Mouse (Mus musculus) forebrain, postnatal 0 days (tissue): ENCODE results near the gene Smagp. TPM values are rescaled to one million over a fixed set of nuclear protein-coding genes. Genes with fewer than 3 reads are reported as not detected.

Source experiments
- ATAC-seq: fragments of 200-750 bp; cut with Nextera tagmentation; 2 replicates; pipeline ENCODE4 v1.8.0; 2017; ENCODE audit warnings: mild to moderate bottlenecking, moderate library complexity
- DNase-seq: peaks from one replicate; pipeline ENCODE4 v3.0.0-alpha.2; 2015
- H3K27ac ChIP-seq: fragments of 300-500 bp; sonication (generic); 2 replicates; pipeline ENCODE4 v1.5.1; 2014; ENCODE audit warnings: low read depth, mild to moderate bottlenecking, antibody characterized with exemption, low read length, moderate library complexity, mixed read lengths
- H3K27me3 ChIP-seq: fragments of 300-500 bp; sonication (generic); 2 replicates; pipeline ENCODE4 v1.6.1; 2014; ENCODE audit warnings: mild to moderate bottlenecking, low read length, mixed read lengths; ENCODE audit not compliant: insufficient read depth
- H3K36me3 ChIP-seq: fragments of 300-500 bp; sonication (generic); 2 replicates; pipeline ENCODE4 v1.6.1; 2014; ENCODE audit warnings: mild to moderate bottlenecking, moderate library complexity; ENCODE audit not compliant: insufficient read depth
- H3K4me1 ChIP-seq: fragments of 300-500 bp; sonication (generic); 2 replicates; pipeline ENCODE4 v1.6.1; 2014; ENCODE audit warnings: antibody characterized with exemption; ENCODE audit not compliant: insufficient read depth
- H3K4me2 ChIP-seq: fragments of 300-500 bp; sonication (generic); 2 replicates; pipeline ENCODE4 v1.6.1; 2014; ENCODE audit warnings: low read depth, mild to moderate bottlenecking, moderate library complexity
- H3K4me3 ChIP-seq: fragments of 300-500 bp; sonication (generic); 2 replicates; pipeline ENCODE4 v1.5.1; 2014; ENCODE audit warnings: low read depth, low read length, mixed read lengths
- H3K9ac ChIP-seq: fragments of 300-500 bp; sonication (generic); 2 replicates; pipeline ENCODE4 v1.6.1; 2014; ENCODE audit warnings: mild to moderate bottlenecking
- H3K9me3 ChIP-seq: fragments of 300-500 bp; sonication (generic); 2 replicates; pipeline ENCODE4 v1.6.1; 2016; ENCODE audit warnings: low read length
- CTCF ChIP-seq: sonication (generic); IDR thresholded peaks from 2 replicates; pipeline ENCODE4 v1.5.1; 2016; ENCODE audit warnings: antibody characterized with exemption, control low read depth, low read depth
- WGBS: fragments of 180-500 bp; shearing (Covaris S2); extraction: QIAGEN DNeasy Blood & Tissue Kit; methylation state at CpG from one replicate; pipeline ENCODE4 v1.1.7; 2014; 5-methylcytosine and 5-hydroxymethylcytosine counted together
- polyA plus RNA-seq: library from polyadenylated mRNA; unstranded; fragments of >200 nt; fragmentation: Nextera tagmentation; extraction: Ambion mirVana; gene quantifications from 2 replicates; pipeline ENCODE4 v1.2.1, GENCODE M21; 2015
- total RNA-seq: library from RNA; depleted of rRNA; stranded (reverse); fragments of >200 nt; gene quantifications from 2 replicates; pipeline ENCODE4 v1.2.3, GENCODE M21; 2014

The Smagp gene
- total and polyA plus RNA-seq, 2 experiments from 2014 or later: 3.9 to 6.2 TPM

DNA sequence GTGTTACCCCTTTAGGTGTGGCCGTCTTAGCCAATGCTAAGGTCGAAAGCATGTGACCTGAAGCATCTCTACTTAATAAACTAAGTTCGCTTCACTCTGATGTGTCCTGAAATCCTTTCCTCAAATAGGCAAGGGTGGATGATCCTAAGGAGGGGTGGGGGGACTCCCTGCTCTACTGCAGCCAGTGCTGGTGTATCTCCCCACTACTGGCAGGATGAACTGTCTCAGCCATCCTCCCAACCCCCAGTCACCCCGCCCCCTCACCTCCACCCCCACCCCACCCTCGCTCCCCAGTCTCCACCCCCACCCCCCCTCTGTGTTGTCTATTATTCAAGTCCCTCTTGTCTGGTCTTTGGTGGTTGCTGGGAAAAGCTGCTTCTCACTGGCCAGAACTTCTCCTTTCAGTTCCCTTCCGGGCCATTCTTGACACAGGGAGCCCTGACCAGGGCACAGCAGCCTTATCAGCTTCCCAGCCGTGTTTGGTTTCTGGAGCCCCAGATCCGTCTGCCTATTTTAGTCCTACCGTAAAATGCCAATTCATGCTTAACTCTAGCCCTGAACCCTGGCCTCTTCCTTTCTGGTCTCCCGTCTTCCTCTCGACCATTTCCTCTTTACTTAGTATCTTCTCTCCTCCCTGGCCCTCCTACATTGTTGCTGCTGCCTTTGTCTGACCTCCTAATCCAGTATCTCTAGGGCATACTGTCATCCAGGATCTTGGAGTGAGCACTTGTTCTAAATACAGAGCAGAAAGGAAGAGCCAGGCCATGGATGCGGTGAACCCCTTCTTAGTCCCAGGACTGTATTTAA, 37.0 kb upstream of the Smagp start:
- ATAC-seq: no peak
- no peak for DNase-seq
- Histone ChIP-seq H3K4me2 (no peak overlapping the region), H3K9me3 (no peaks in the 10 kb centered on the region), H3K4me3 (no peak overlapping the region), H3K9ac (no peak overlapping the region), H3K27me3 (no peaks in the 10 kb centered on the region), H3K36me3 (no peaks in the 10 kb centered on the region), H3K4me1 (no peaks in the 10 kb centered on the region), H3K27ac (no peak overlapping the region)
- TF ChIP-seq CTCF: no peak
- whole genome bisulfite sequencing: 44% methylated on average over 12 of the region's 12 CpGs

DNA sequence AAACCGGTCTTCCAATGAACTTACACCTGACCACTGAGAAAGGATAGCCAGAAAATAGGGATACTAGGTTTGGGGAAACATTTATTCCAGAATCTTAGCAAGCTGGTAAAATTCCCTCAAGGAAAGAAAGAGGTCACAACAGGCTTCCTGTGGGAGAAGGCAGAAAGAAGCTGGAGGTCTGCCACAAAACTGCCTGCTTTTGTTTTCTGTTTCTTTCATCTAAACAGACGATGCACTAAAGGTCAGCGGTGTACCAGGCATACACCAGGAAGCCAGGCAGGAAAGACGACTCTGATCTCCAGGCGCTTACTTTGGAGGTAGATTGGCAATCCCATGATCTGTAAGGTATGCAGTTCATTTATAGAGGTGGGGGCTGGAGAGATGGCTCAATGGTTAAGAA, 34.1 kb upstream of the Smagp start:
- WGBS: 57% methylated on average over 5 of the region's 5 CpGs
- H3K36me3 ChIP-seq: no peaks in the 10 kb centered on the region
- no peak overlapping the region for H3K4me3 ChIP-seq
- H3K4me2 ChIP-seq: no peak overlapping the region
- H3K27me3 ChIP-seq: no peaks in the 10 kb centered on the region
- no peak for DNase-seq
- no peak for ATAC-seq
- TF ChIP-seq CTCF: no peak
- H3K9ac ChIP-seq: no peak overlapping the region
- no peaks in the 10 kb centered on the region for H3K9me3 ChIP-seq
- no peaks in the 10 kb centered on the region for H3K4me1 ChIP-seq
- H3K27ac ChIP-seq: no peak overlapping the region

DNA sequence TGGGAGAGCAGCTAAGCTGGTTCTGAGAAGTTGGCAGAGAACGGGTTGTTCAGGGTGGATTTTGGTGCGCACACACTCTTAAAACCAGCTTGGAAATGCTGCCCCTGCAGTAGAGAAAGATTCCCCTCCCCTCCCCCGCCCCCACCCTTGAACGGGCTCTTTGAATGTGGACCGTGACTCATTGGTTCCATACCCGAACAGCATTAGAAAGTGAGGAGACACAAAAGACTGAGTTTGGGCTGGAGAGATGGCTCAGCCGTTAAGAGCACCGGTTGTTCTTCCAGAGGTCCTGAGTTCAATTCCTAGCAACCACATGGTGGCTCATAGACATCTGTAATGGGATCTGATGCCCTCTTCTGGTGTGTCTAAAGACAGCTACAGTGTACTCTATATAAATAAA, 33.3 kb upstream of the Smagp start:
- Histone ChIP-seq H3K27me3 (no peaks in the 10 kb centered on the region), H3K4me3 (no peak overlapping the region), H3K27ac (no peak overlapping the region), H3K4me2 (no peak overlapping the region), H3K9ac (no peak overlapping the region), H3K36me3 (no peaks in the 10 kb centered on the region), H3K9me3 (no peaks in the 10 kb centered on the region), H3K4me1 (no peaks in the 10 kb centered on the region)
- no peak for TF ChIP-seq CTCF
- DNase-seq: no peak
- ATAC-seq: no peak
- 78% methylated on average over 8 of the region's 8 CpGs for WGBS

DNA sequence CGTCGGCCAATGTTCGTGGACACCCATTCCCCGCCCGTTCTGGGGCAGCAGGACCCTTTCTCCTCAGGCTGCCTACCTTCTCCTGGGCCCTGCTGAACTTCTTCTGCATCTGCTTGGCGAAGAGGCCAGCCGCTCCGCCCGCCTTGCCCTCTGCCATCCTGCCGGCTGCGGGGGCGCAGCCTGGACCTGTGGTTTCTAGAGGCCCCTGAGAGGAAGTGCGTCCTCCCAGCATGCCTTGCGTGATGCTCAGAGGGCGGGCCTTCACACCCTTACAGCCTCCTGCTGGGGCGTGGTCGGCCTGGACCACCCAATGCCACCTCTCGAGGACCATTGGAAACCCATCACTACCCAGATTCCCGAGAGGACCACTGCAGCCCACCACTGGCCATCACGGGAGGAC, 32.6 kb upstream of the Smagp start, which contains the start of gene Bin2:
Bin2 (minus strand) TSS at position 217 of the 400 bp plus-strand sequence.
- Histone ChIP-seq H3K9me3 (no peaks in the 10 kb centered on the region), H3K4me2 (no peak within 1 kb of the TSS), H3K36me3 (no peaks in the 10 kb centered on the region), H3K27ac (no peak within 1 kb of the TSS), H3K4me3 (no peak within 1 kb of the TSS), H3K4me1 (no peaks in the 10 kb centered on the region), H3K27me3 (no peaks in the 10 kb centered on the region), H3K9ac (no peak within 1 kb of the TSS)
- WGBS: 92% methylated on average over 20 of the region's 20 CpGs
- no peak for TF ChIP-seq CTCF
- DNase-seq (no peak), ATAC-seq (no peak)

DNA sequence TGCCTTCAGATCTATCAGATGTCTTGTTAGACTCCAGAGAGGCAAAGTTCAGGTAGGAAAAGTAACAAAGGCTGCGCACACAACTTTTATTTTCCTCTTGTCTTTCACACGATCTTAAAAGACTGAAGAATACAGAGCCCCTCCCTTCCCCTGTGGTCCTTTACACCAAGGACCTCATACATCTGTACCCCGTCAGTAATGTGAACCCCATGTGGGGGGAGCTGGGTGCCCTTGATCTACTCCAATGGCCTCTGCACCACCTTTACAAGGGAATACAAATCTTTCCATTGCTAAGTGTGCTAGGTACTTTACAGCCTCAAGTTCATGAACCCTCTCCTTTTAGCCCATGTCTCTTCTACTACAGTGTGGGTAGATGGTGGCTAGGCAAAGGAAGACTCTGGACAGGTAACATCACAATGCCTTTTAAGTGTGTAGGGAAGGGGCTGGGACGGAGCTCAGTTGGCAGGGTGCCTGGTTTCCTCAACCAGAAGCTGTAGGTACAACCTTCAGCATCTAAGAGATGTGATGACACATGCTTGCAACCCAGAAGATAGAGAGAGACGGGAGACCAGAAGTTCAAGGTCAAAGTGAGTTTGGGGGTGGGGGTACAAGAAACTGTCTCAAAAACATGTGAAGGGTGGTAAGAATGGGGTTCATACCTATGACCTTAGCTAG, 31.3 kb upstream of the Smagp start:
- Histone ChIP-seq H3K4me2 (no peak overlapping the region), H3K4me3 (no peak overlapping the region), H3K4me1 (no peaks in the 10 kb centered on the region), H3K27ac (no peak overlapping the region), H3K36me3 (no peaks in the 10 kb centered on the region), H3K9me3 (no peaks in the 10 kb centered on the region), H3K27me3 (no peaks in the 10 kb centered on the region), H3K9ac (no peak overlapping the region)
- DNase-seq (no peak), ATAC-seq (no peak)
- WGBS: 87% methylated on average over 5 of the region's 5 CpGs
- TF ChIP-seq CTCF: no peak

DNA sequence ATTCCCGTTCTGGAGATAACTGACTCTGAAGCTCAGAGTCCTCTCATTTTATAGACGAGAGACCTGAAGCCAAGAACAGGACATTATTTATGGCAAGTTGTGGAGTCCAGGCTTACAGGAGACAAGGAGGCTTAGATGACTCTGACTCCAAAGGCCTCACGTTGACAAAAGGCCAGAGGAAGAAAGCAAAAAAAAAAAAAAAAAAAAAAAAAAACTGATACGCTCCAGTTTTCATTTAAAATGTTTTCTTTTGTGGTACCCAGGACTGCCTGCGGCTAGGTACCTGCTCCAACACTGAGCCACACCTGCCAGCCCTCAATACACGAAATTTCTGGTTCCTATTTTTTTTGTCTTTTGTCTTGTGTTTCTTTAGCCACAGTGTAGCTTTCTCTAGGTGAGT, 30.7 kb upstream of the Smagp start:
- TF ChIP-seq CTCF: no peak
- DNase-seq: no peak
- no peak for ATAC-seq
- no peaks in the 10 kb centered on the region for H3K36me3 ChIP-seq
- H3K4me2 ChIP-seq: no peak overlapping the region
- 70% methylated on average over 6 of the region's 6 CpGs for WGBS
- no peak overlapping the region for H3K27ac ChIP-seq
- no peaks in the 10 kb centered on the region for H3K4me1 ChIP-seq
- no peaks in the 10 kb centered on the region for H3K27me3 ChIP-seq
- H3K9ac ChIP-seq: no peak overlapping the region
- H3K4me3 ChIP-seq: no peak overlapping the region
- no peaks in the 10 kb centered on the region for H3K9me3 ChIP-seq

GRCm38 (mm10) chr15:100666851-100667250, 30.1 kb upstream of the Smagp start:
- H3K9ac ChIP-seq: no peak overlapping the region
- H3K27me3 ChIP-seq: no peaks in the 10 kb centered on the region
- no peaks in the 10 kb centered on the region for H3K36me3 ChIP-seq
- H3K27ac ChIP-seq: no peak overlapping the region
- no peak for DNase-seq
- H3K4me3 ChIP-seq: no peak overlapping the region
- no peak overlapping the region for H3K4me2 ChIP-seq
- no peak for TF ChIP-seq CTCF
- WGBS: 46% methylated on average over 12 of the region's 12 CpGs
- no peaks in the 10 kb centered on the region for H3K9me3 ChIP-seq
- no peak for ATAC-seq
- no peaks in the 10 kb centered on the region for H3K4me1 ChIP-seq
